Mouse (Mus musculus) stomach, postnatal 0 days (tissue): ENCODE data around the gene Tfrc. TPM values are rescaled to one million over a fixed set of nuclear protein-coding genes. Genes with fewer than 3 reads are reported as not detected.

ENCODE experiments used
- ATAC-seq: fragments of 200-750 bp; cut with Nextera tagmentation; 2 replicates; pipeline ENCODE4 v1.8.0; 2017; ENCODE audit not compliant: low FRiP score, low TSS enrichment
- DNase-seq: peaks from one replicate; pipeline ENCODE4 v3.0.0-alpha.2; 2016; ENCODE audit warnings: low spot score
- H3K27ac ChIP-seq: fragments of 300-500 bp; sonication (generic); replicated peaks from 2 replicates; pipeline ENCODE4 v1.5.1; 2014; ENCODE audit warnings: mild to moderate bottlenecking, control low read depth
- H3K27me3 ChIP-seq: fragments of 300-500 bp; sonication (generic); 2 replicates; pipeline ENCODE4 v1.6.1; 2014; ENCODE audit warnings: low read length; ENCODE audit not compliant: control insufficient read depth, insufficient read depth
- H3K36me3 ChIP-seq: fragments of 300-500 bp; sonication (generic); 2 replicates; pipeline ENCODE4 v1.6.1; 2014; ENCODE audit warnings: low read length, mixed read lengths; ENCODE audit not compliant: control insufficient read depth, insufficient read depth
- H3K4me1 ChIP-seq: fragments of 300-500 bp; sonication (generic); replicated peaks from 2 replicates; pipeline ENCODE4 v1.6.1; 2014; ENCODE audit warnings: antibody characterized with exemption; ENCODE audit not compliant: control insufficient read depth, insufficient read depth
- H3K4me2 ChIP-seq: fragments of 300-500 bp; sonication (generic); replicated peaks from 2 replicates; pipeline ENCODE4 v1.6.1; 2014; ENCODE audit warnings: low read depth, mild to moderate bottlenecking, control low read depth, moderate library complexity
- H3K4me3 ChIP-seq: fragments of 300-500 bp; sonication (generic); 2 replicates; pipeline ENCODE4 v1.5.1; 2014; ENCODE audit warnings: low read depth, low read length, control low read depth
- H3K9ac ChIP-seq: fragments of 300-500 bp; sonication (generic); 2 replicates; pipeline ENCODE4 v1.6.1; 2014; ENCODE audit warnings: mild to moderate bottlenecking, low read length, control low read depth, mixed read lengths
- H3K9me3 ChIP-seq: fragments of 300-500 bp; sonication (generic); 2 replicates; pipeline ENCODE4 v1.6.1; 2016; ENCODE audit warnings: low read length; ENCODE audit not compliant: control insufficient read depth
- CTCF ChIP-seq: IDR thresholded peaks from 2 replicates; pipeline ENCODE4 v1.5.1; 2016; ENCODE audit warnings: antibody characterized with exemption, low read depth, mild to moderate bottlenecking, moderate library complexity
- EP300 ChIP-seq: optimal IDR thresholded peaks from 2 replicates; pipeline ENCODE3; 2016; ENCODE audit warnings: antibody characterized with exemption
- WGBS: fragments of 180-500 bp; shearing (Covaris S2); extraction: QIAGEN DNeasy Blood & Tissue Kit; methylation state at CpG from one replicate; pipeline ENCODE4 v1.1.7; 2014; 5-methylcytosine and 5-hydroxymethylcytosine counted together
- polyA plus RNA-seq: library from polyadenylated mRNA; unstranded; fragments of >200 nt; fragmentation: Nextera tagmentation; extraction: Ambion mirVana; gene quantifications from 2 replicates; pipeline ENCODE4 v1.2.1, GENCODE M21; 2015

Tfrc gene
- polyA plus RNA-seq, 1 experiment from 2014 or later: 50.0 TPM

DNA sequence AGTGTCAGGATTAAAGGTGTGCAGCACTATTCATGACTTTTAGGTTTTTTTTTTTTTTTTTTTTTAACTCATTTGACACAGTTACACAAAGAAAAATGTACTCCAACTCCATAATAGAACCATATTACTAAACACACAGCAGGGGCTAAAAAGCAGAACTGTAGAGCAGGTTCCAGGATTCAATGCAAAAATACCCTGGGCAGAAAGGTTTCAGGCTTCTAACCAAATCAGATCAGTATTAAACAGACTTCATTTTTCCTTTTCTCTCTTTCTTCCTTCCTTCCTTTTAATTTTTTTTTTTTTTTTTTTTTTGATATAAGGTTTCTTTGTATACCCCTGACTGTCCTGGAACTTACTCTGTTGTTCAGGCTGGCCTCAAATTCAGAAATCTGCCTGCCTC lies 41.7 kb downstream of the Tfrc start:
- Histone ChIP-seq H3K36me3 (no peaks in the 10 kb centered on the region), H3K9ac (no peak overlapping the region), H3K27me3 (no peaks in the 10 kb centered on the region), H3K27ac (no peak overlapping the region), H3K4me1 (peaks cover 8% of the 10 kb centered on the region; the same call in 1 of the 2 replicates), H3K9me3 (no peaks in the 10 kb centered on the region), H3K4me2 (no peak overlapping the region), H3K4me3 (no peak overlapping the region)
- TF ChIP-seq CTCF: no peak
- TF ChIP-seq EP300: no peak
- no peak for ATAC-seq
- no peak for DNase-seq

DNA sequence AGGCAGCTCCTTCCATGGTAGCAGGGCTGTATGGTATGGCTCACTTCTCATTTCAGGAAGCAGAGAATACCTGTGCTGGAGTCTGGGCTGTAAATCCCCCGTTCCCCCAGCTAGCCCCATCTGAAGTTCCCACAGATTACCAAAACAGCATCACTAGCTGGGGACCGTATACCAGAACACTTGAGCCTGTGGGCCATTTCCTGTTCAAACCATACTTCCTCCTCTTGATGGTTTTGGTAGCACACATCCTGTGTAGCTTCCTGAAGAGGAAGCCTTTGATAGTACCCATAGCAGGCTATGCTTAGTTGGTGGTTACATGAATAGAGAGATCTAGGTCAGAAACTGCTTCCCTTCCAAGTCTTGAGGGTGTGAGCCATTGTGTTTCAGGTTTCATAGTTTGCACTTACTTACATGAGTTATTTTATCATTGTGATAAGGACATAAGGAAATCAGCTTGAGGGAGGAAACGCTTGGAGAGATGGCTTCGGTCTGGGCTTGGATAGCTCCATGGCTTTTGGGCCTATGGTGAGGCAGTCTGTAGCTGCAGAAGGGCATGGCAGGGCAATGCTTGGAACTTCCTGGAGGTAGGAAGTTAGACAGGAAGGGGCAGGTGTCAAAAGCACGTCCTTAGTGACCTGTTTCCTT lies 42.4 kb downstream of the Tfrc start:
- Histone ChIP-seq H3K9me3 (no peaks in the 10 kb centered on the region), H3K4me1 (peaks cover 2% of the 10 kb centered on the region; the same call in 1 of the 2 replicates), H3K36me3 (no peaks in the 10 kb centered on the region), H3K9ac (no peak overlapping the region), H3K4me2 (no peak overlapping the region), H3K27me3 (no peaks in the 10 kb centered on the region), H3K4me3 (no peak overlapping the region), H3K27ac (peak overlapping the region; percentile 45; the same call in 1 of the 2 replicates)
- ATAC-seq (peak; percentile 56; the same call in 1 of the 2 replicates), DNase-seq (peak; percentile 17)
- TF ChIP-seq EP300 (no peak), CTCF (no peak)
- 71% methylated on average over 5 of the region's 5 CpGs for WGBS

DNA sequence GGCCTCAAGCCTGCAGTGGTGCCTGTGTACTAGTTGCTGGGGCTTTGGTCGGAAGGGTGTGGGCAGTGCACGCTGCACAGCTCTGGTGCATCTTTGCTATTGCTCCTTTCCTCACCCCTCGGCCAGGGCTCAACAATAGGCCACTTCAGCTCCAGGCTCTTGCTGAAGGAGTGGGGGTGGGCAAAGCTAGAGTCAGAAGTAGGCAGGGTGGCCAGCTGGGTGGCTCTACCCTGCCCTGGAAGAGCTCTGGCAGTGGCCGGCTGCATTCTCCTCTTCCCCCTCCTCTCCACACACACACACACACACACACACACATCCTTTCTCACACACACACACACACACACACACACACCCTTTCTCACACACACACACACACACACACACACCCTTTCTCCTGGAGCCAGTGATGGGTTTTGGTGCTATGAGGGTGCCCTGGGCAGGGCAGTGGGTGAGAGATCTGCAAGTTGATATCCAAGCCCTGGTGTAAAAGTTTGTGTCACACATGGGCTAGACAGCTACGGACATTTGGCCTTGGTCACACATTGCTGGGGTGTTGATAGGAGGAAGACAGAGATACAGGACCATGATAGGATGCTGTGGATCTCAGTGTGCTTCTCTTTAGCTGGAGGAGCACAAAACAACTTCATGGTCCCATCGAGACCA lies 45.5 kb downstream of the Tfrc start:
- H3K27me3 ChIP-seq: no peaks in the 10 kb centered on the region
- H3K4me1 ChIP-seq: no peaks in the 10 kb centered on the region
- ATAC-seq (no peak), DNase-seq (peak; percentile 14)
- WGBS: 71% methylated on average over 6 of the region's 6 CpGs
- no peak for TF ChIP-seq CTCF
- TF ChIP-seq EP300: no peak
- no peak overlapping the region for H3K9ac ChIP-seq
- H3K4me2 ChIP-seq: no peak overlapping the region
- no peak overlapping the region for H3K27ac ChIP-seq
- H3K9me3 ChIP-seq: no peaks in the 10 kb centered on the region
- H3K4me3 ChIP-seq: no peak overlapping the region
- H3K36me3 ChIP-seq: no peaks in the 10 kb centered on the region

DNA sequence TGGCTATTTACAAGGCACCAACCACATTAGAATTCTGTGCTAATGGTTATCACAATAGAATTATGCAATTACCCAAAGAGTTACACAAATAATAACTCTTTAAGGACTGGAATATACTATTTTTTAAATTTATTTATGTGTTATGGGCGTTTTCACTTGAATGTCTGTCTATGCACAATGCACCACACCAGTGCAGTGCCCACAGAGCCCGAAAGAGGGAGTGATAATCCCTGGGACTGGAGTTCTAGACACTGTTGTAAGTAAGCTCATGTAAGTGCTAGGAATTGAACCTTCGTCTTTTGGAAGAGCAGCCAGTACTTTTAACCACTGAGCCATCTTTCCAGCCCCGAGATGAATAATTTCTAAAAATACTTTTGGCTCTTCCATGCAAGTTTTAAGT lies 46.8 kb downstream of the Tfrc start:
- peak; percentile 12 for DNase-seq
- Histone ChIP-seq H3K9ac (no peak overlapping the region), H3K36me3 (no peaks in the 10 kb centered on the region), H3K4me3 (no peak overlapping the region), H3K4me1 (peaks cover 6% of the 10 kb centered on the region), H3K9me3 (no peaks in the 10 kb centered on the region), H3K27me3 (no peaks in the 10 kb centered on the region), H3K27ac (no peak overlapping the region), H3K4me2 (no peak overlapping the region)
- TF ChIP-seq CTCF (no peak), EP300 (no peak)
- no peak for ATAC-seq
- WGBS: 88% methylated on average over 4 of the region's 4 CpGs

DNA sequence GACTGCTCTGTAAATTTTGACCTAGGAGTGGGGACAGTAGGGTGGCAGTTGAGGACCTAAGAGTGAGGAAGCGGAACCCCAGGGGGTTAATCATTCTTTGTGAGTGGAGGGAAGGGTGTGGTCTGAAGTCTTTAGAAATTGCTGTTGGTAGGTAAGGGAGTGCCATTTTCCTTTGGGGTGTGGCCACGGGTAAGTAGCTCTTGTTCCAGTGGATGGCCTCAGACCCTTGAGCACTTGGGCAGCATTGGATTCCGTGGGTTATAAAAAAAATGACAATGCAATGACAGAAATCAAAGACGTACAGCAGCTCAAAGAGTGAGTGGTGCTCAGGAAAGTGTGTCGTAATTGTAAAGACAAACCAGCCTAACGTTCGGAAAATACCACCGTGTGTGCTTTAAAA lies 47.6 kb downstream of the Tfrc start:
- no peak overlapping the region for H3K9ac ChIP-seq
- DNase-seq (peak; percentile 37), ATAC-seq (peak; percentile 20; the same call in 1 of the 2 replicates)
- H3K4me1 ChIP-seq: peaks cover 9% of the 10 kb centered on the region
- H3K9me3 ChIP-seq: no peaks in the 10 kb centered on the region
- H3K4me2 ChIP-seq: no peak overlapping the region
- TF ChIP-seq EP300 (no peak), CTCF (no peak)
- no peaks in the 10 kb centered on the region for H3K36me3 ChIP-seq
- 57% methylated on average over 8 of the region's 8 CpGs for WGBS
- peak overlapping the region; percentile 56 for H3K27ac ChIP-seq
- no peak overlapping the region for H3K4me3 ChIP-seq
- no peaks in the 10 kb centered on the region for H3K27me3 ChIP-seq

DNA sequence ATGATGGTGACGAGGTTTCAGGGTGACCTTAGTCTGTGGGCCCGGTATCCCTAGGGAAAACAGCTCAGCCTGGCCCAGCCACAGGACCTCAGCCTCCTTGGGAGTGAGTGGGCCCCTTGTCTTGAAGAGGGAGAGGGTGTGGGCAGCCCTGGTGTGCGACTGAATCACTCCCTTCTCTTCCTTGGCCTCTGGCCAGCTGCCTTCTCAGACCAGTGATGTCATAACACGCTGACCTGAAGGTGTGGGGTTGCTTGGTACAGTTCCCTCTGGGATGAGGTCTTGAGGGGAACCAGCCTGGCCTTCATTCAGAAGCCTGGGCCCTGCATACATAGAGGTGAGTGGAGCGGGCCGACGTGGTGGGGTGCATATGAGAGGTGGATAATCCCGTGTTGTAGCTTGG lies 48.1 kb downstream of the Tfrc start:
- TF ChIP-seq EP300: no peak
- no peak for TF ChIP-seq CTCF
- Histone ChIP-seq H3K4me3 (no peak overlapping the region), H3K36me3 (no peaks in the 10 kb centered on the region), H3K27ac (peak overlapping the region; percentile 56), H3K4me1 (peaks cover 10% of the 10 kb centered on the region), H3K9ac (no peak overlapping the region), H3K4me2 (no peak overlapping the region), H3K27me3 (no peaks in the 10 kb centered on the region), H3K9me3 (no peaks in the 10 kb centered on the region)
- DNase-seq (peak; percentile 80), ATAC-seq (peak; percentile 53)
- 61% methylated on average over 8 of the region's 8 CpGs for WGBS
